In genomic region chr3:144586731-144587130, GRCm38 (mm10) we compare ENCODE assay signal across 12 mouse cellular contexts. TPM values are rescaled to one million over a fixed set of nuclear protein-coding genes. Genes with fewer than 3 reads are reported as not detected.
DNase-seq lines count a peak whose midpoint lies in the region; ATAC-seq lines count a peak whose summit lies in the region.
"Had no signal": no experiment of that assay in that cellular context is flagged by ENCODE, and none has a peak within 500 bp of the region (broad histone marks: within the 10 kb centered on the region; RNA-seq: fewer than 3 reads in every experiment).

No protein-coding gene starts in this region.

- H3K4me2 ChIP-seq in kidney, embryonic 15.5 days: no peak overlapping the region
- no peak overlapping the region for H3K4me2 ChIP-seq in embryonic facial prominence, embryonic 15.5 days (replicated peaks)
- H3K4me2 ChIP-seq in lung, embryonic 16.5 days (ENCODE audit: low read depth, low read length): no peak overlapping the region
- no peak overlapping the region for H3K4me2 ChIP-seq in forebrain, embryonic 13.5 days
- H3K4me2 ChIP-seq: neural tube, embryonic 12.5 days had no signal

- ATAC-seq in kidney, embryonic 15.5 days (replicated peaks; ENCODE audit: low FRiP score): no peak
- ATAC-seq in embryonic facial prominence, embryonic 15.5 days (ENCODE audit: insufficient number of reproducible peaks, low FRiP score, low TSS enrichment, low read depth): no peak
- no peak for ATAC-seq in lung, embryonic 16.5 days (ENCODE audit: low read depth)
- ATAC-seq in forebrain, embryonic 13.5 days: no peak
- ATAC-seq: activated CD4-positive, CD25-positive, alpha-beta regulatory T cell, adult 4 months; forebrain, embryonic 16.5 days had no signal

- H3K4me3 ChIP-seq in kidney, embryonic 15.5 days (replicated peaks): no peak overlapping the region
- no peak overlapping the region for H3K4me3 ChIP-seq in embryonic facial prominence, embryonic 15.5 days (replicated peaks)
- H3K4me3 ChIP-seq in lung, embryonic 16.5 days (ENCODE audit: low read length): no peak overlapping the region
- H3K4me3 ChIP-seq in forebrain, embryonic 13.5 days: no peak overlapping the region
- H3K4me3 ChIP-seq: neural tube, embryonic 12.5 days had no signal

- no peaks in the 10 kb centered on the region for H3K27me3 ChIP-seq in kidney, embryonic 15.5 days
- no peaks in the 10 kb centered on the region for H3K27me3 ChIP-seq in embryonic facial prominence, embryonic 15.5 days
- H3K27me3 ChIP-seq in lung, embryonic 16.5 days (ENCODE audit: control insufficient read depth, insufficient read depth, low read depth, low read length): no peaks in the 10 kb centered on the region
- H3K27me3 ChIP-seq in forebrain, embryonic 13.5 days: no peaks in the 10 kb centered on the region
- H3K27me3 ChIP-seq: neural tube, embryonic 12.5 days had no signal

- H3K4me1 ChIP-seq in kidney, embryonic 15.5 days: peaks cover 9% of the 10 kb centered on the region; the same call in 1 of the 2 replicates
- H3K4me1 ChIP-seq in embryonic facial prominence, embryonic 15.5 days: peaks cover 8% of the 10 kb centered on the region
- peaks cover 16% of the 10 kb centered on the region for H3K4me1 ChIP-seq in lung, embryonic 16.5 days (replicated peaks; ENCODE audit: control insufficient read depth, insufficient read depth, low read length)
- peaks cover 17% of the 10 kb centered on the region; the same call in 1 of the 2 replicates for H3K4me1 ChIP-seq in forebrain, embryonic 13.5 days

- no peaks in the 10 kb centered on the region for H3K9me3 ChIP-seq in kidney, embryonic 15.5 days (replicated peaks)
- no peaks in the 10 kb centered on the region for H3K9me3 ChIP-seq in embryonic facial prominence, embryonic 15.5 days (replicated peaks)
- H3K9me3 ChIP-seq in lung, embryonic 16.5 days (ENCODE audit: control insufficient read depth, low read length): no peaks in the 10 kb centered on the region
- H3K9me3 ChIP-seq in forebrain, embryonic 13.5 days (replicated peaks): no peaks in the 10 kb centered on the region
- H3K9me3 ChIP-seq: neural tube, embryonic 12.5 days had no signal

- no peak for DNase-seq in kidney, adult 18-20 months
- peak; percentile 41 for DNase-seq in adipocyte (ENCODE audit: low spot score)
- no peak for DNase-seq in left cerebral cortex, adult 9 months (ENCODE audit: low spot score in 2 of 2)
- DNase-seq: liver; right cerebral cortex, postnatal 4 days had no signal

- WGBS in kidney, embryonic 15.5 days: 76% methylated on average over 7 of the region's 7 CpGs
- 56% methylated on average over 7 of the region's 7 CpGs for WGBS in embryonic facial prominence, embryonic 15.5 days
- WGBS in lung, embryonic 16.5 days: 65% methylated on average over 7 of the region's 7 CpGs
- WGBS in forebrain, embryonic 13.5 days: 88% methylated on average over 7 of the region's 7 CpGs

- peaks cover 78% of the 10 kb centered on the region for H3K36me3 ChIP-seq in kidney, embryonic 15.5 days
- peaks cover 36% of the 10 kb centered on the region for H3K36me3 ChIP-seq in embryonic facial prominence, embryonic 15.5 days
- peaks cover 7% of the 10 kb centered on the region for H3K36me3 ChIP-seq in lung, embryonic 16.5 days (ENCODE audit: control insufficient read depth, insufficient read depth, low read length)
- H3K36me3 ChIP-seq in forebrain, embryonic 13.5 days (ENCODE audit: poor library complexity, severe bottlenecking): peaks cover 59% of the 10 kb centered on the region

- H3K27ac ChIP-seq in kidney, embryonic 15.5 days: peak overlapping the region; percentile 41
- peak overlapping the region; percentile 56; the same call in 1 of the 2 replicates for H3K27ac ChIP-seq in embryonic facial prominence, embryonic 15.5 days (replicated peaks)
- H3K27ac ChIP-seq in lung, embryonic 16.5 days (ENCODE audit: low read length): peak overlapping the region; percentile 9; the same call in 1 of the 2 replicates
- no peak overlapping the region for H3K27ac ChIP-seq in forebrain, embryonic 13.5 days
- H3K27ac ChIP-seq: neural tube, embryonic 12.5 days had no signal

- no peak overlapping the region for H3K9ac ChIP-seq in kidney, embryonic 15.5 days
- no peak overlapping the region for H3K9ac ChIP-seq in embryonic facial prominence, embryonic 15.5 days
- H3K9ac ChIP-seq in lung, embryonic 16.5 days (ENCODE audit: low read length): no peak overlapping the region
- no peak overlapping the region for H3K9ac ChIP-seq in forebrain, embryonic 13.5 days
- H3K9ac ChIP-seq: neural tube, embryonic 12.5 days had no signal

RNA-seq across cellular contexts. Expression of gene Selenof, which starts 16.6 kb away (rescaled TPM):
- 618 and 674 TPM in 2 replicates for polyA plus RNA-seq in kidney, embryonic 15.5 days (2015; fragmentation: Nextera tagmentation; extraction: Ambion mirVana)
- polyA plus RNA-seq in embryonic facial prominence, embryonic 15.5 days (2015; fragmentation: Nextera tagmentation; extraction: Ambion mirVana): 642 and 651 TPM in 2 replicates
- polyA plus RNA-seq in lung, embryonic 16.5 days (2015; fragmentation: Nextera tagmentation; extraction: Ambion mirVana): 756 and 782 TPM in 2 replicates
- 560 and 579 TPM in 2 replicates for polyA plus RNA-seq in forebrain, embryonic 13.5 days (2015; fragmentation: Nextera tagmentation; extraction: Ambion mirVana)

RNA-seq across cellular contexts. Expression of gene Hs2st1, which starts 16.8 kb away (rescaled TPM):
- polyA plus RNA-seq in kidney, embryonic 15.5 days (2015; fragmentation: Nextera tagmentation; extraction: Ambion mirVana): 12.5 and 13.0 TPM in 2 replicates
- polyA plus RNA-seq in embryonic facial prominence, embryonic 15.5 days (2015; fragmentation: Nextera tagmentation; extraction: Ambion mirVana): 15.2 and 15.3 TPM in 2 replicates
- 10.9 and 14.5 TPM in 2 replicates for polyA plus RNA-seq in lung, embryonic 16.5 days (2015; fragmentation: Nextera tagmentation; extraction: Ambion mirVana)
- polyA plus RNA-seq in forebrain, embryonic 13.5 days (2015; fragmentation: Nextera tagmentation; extraction: Ambion mirVana): 23.3 and 26.2 TPM in 2 replicates
